Mouse (Mus musculus) ES-Bruce4 (cell line): ENCODE measurements around the gene Ccndbp1.

Source experiments
- CTCF ChIP-seq: IDR thresholded peaks from one replicate; pipeline ENCODE4 v1.8.1; 2011; ENCODE audit warnings: low read depth, low read length
- EP300 ChIP-seq: IDR thresholded peaks from 2 replicates; pipeline ENCODE4 v1.6.1; 2011; ENCODE audit warnings: low read depth, low read length; ENCODE audit not compliant: insufficient read depth
- POLR2A ChIP-seq: IDR thresholded peaks from one replicate; pipeline ENCODE4 v1.8.1; 2011; ENCODE audit warnings: low read length; ENCODE audit not compliant: insufficient read depth

- TF ChIP-seq CTCF (no peak), EP300 (no peak), POLR2A (no peak)
Measured at GRCm38 (mm10) chr2:120970045-120970539, 38.1 kb upstream of the Ccndbp1 start.
